Mouse (Mus musculus) 3134 (cell line): Measurements from ENCODE around the gene Fgfr1op2.

Experiments used
- DNase-seq: peaks from one replicate; pipeline ENCODE4 v3.0.0-alpha.2; 2011; ENCODE audit warnings: low spot score; ENCODE audit not compliant: insufficient read length; ENCODE audit errors: extremely low read depth

The Fgfr1op2 gene

DNA sequence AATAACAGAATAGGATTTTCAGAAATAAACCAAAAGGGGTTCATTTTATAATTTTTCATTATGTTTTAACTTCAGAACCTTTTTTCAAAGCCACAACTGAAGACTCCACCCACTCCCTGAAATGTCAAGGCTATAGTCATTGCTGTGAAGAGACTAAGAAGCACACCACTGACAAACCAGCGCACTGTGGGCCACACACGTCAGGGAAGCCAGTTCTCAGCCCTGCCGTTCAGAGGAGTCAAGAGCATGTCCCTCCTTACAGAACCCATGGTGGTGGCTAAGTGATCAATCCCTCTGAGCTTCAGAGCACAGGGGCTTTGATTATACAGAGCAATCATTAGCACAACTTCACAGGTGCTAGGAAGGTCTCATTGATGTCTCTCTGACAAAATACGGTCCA is 25.6 kb downstream of the Fgfr1op2 start:
- DNase-seq, result no peak

DNA sequence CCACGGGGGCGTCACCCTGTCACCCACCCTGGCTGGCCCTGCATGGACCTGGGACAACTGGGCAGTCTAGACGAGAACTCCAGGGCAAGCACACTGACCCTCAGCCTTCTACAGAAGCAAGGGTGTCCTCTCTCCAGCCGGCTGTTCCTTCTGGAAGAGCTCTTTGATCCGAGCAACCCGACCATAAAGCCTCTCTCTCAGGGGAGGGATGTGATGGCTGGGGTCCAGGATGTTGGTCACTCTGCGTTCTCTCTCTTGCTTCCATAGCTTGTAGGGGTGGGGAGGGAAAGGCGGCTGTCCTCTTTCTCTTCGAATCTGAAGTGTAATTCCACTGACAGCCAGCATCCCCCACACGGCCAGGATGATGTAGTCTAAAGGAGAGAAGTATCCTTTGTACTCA is 26.6 kb downstream of the Fgfr1op2 start:
- DNase-seq, result no peak

DNA sequence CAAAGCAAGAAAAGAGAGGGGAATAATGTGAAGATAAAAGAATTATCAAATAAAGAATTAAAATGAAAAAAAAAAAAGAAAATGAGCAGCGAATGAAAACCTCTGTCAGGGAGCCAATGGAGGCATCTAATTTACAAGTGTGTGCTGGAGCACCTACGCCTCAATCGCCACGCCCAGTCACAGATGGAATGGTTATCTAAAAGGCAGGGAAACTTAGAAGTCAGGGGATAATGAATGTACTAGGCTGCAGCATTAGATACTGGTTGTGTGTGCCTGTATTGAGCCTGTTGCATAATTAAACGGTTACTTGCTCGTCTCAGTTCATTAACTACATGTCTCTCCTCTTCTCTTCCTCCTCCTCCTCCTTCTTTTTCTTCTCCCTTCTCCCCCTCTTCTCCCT is 34.4 kb downstream of the Fgfr1op2 start:
- DNase-seq, result no peak

DNA sequence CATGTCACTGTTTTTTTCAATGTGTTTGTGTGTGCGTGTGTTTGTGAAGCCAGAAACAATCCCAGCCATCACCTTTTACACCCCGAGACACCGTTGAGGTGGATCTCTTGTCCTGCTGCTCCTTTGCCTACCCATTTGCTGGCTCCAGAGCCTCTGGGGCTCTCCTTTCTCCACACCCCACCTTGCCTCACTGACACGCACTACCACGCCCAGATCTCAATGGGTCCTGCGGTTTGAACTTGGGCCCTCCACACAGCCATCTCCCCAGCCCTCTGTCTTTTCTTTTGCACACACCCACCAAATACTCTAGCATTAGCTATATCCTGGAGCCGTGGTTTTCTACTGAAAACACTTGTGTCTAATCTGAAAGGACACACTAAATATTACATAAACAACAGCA is 34.9 kb downstream of the Fgfr1op2 start:
- DNase-seq, result no peak

GRCm38 (mm10) chr6:146612736-146613135 is 35.7 kb downstream of the Fgfr1op2 start:
- no peak for DNase-seq

DNA sequence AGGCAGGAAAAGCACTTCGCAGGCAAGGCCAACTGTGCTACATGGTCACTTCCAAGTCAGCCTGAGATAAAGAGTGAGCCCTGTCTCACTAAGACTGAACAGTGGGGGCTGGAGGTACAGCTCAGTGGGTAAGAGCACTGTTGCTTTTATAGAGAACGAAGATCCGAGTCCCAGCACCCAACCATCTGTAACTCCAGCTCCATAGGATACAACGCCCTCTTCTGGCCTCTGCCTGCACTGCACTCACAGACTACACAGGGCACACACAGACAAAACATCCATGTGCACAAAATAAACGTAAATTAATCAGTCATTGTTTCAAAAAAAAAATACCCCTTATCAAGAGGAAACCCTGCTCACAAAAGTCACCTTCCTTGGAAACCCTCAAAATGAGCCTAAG is 36.9 kb downstream of the Fgfr1op2 start:
- DNase-seq, result no peak

DNA sequence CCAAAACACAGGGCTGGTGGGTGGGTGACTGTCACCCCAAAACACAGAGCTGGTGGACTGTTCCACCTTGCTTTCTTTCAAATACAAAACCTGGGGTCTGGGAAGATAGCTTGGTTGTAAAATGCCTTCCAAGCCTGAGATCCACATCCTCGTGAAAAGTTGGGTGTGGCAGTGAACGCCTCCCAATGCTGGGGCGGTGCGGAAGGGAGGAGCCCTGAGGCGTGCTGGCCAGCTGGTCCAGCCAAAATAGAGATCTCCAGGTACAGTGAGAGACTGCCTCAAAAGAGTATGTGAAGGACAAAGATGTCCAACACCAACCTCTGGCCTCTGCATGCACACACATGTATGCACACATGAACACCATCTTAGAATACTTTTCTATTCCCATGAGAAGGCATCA is 37.5 kb downstream of the Fgfr1op2 start:
- DNase-seq, result no peak

GRCm38 (mm10) chr6:146615891-146616290 is 38.9 kb downstream of the Fgfr1op2 start:
- DNase-seq, result no peak

GRCm38 (mm10) chr6:146616670-146617069 is 39.7 kb downstream of the Fgfr1op2 start:
- no peak for DNase-seq

- no peak for DNase-seq
These were observed 51.1 kb downstream of the Fgfr1op2 start for GRCm38 (mm10) chr6:146628123-146628522.

GRCm38 (mm10) chr6:146629781-146630756 is 53.1 kb downstream of the Fgfr1op2 start:
- DNase-seq, result no peak

GRCm38 (mm10) chr6:146630961-146631360 is 54.0 kb downstream of the Fgfr1op2 start:
- DNase-seq, result peak; percentile 36

GRCm38 (mm10) chr6:146631847-146632246 is 54.8 kb downstream of the Fgfr1op2 start:
- no peak for DNase-seq

- no peak for DNase-seq
These were observed 55.4 kb downstream of the Fgfr1op2 start for GRCm38 (mm10) chr6:146632403-146632802.

GRCm38 (mm10) chr6:146633097-146633496 is 56.1 kb downstream of the Fgfr1op2 start:
- no peak for DNase-seq

GRCm38 (mm10) chr6:146633629-146634014 is 56.6 kb downstream of the Fgfr1op2 start:
- no peak for DNase-seq

GRCm38 (mm10) chr6:146634015-146634722 is 57.2 kb downstream of the Fgfr1op2 start:
- DNase-seq, result peak; percentile 93

- no peak for DNase-seq
These were observed 58.0 kb downstream of the Fgfr1op2 start for GRCm38 (mm10) chr6:146634759-146635606.

DNA sequence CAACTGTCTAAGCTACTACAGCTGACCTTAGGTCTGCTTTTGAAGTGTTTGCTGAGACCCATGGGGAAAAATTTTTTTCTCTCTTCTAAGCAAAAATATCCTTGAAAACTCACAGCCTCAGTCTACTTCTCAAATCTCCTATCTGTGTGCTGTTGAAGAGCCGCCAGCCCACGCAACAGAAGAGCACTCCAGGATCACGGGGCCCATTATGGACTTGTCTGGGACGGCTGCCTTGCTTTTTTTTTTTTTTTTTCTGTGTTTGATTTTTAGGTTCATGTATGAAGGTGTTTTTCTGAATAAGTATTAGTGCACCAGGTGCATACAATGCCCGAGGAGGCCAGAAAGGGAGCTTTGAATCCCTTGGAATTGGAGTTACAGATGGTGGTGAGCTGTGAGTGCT is 59.5 kb downstream of the Fgfr1op2 start:
- no peak for DNase-seq

- no peak for DNase-seq
These were observed 63.3 kb downstream of the Fgfr1op2 start for GRCm38 (mm10) chr6:146640068-146640965.
